Mouse (Mus musculus): ENCODE results near the gene Tgoln1. TPM values are rescaled to one million over a fixed set of nuclear protein-coding genes. Genes with fewer than 3 reads are reported as not detected.

The Tgoln1 gene
- polyA plus RNA-seq (2015; fragmentation: Nextera tagmentation; extraction: Ambion mirVana): 28.8 and 32.0 TPM in 2 replicates

DNA sequence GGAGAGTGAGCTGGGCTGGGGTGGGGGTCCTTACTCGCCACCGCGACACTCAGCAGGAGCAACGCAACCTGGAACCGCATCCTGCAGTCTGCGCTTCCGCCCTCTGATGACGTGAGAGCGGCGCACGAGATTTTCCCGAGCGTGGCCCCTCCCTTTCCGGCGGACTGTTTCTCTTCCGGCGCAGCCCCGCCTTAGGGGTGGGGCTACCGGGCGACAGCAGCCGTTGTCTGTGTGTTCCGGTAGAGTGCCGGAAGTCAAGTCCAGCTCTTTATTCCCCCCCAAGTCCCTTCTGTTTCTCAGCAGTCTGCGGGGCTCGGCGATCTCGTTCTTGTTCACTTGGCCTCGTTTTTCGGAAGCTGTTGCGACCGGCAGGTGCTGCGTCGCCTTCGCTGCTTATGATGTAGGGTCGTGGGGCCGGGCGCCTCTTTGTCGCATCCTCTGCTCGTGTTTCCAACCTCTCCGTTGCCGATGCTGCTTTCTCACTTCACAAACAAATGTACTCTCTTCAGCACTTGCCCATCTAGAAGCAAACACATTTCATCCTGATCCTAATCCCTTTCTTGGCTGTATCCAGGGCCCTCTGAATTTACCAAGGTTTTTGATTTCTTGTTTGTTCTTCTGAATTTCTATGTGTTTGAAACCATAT, at the start of gene Tgoln1:
Gene Tgoln1, minus strand, starts transcription at position 358 of the 646 bp plus-strand sequence.
- H3K9ac ChIP-seq: peak within 1 kb of the TSS; percentile 79
- no peaks in the 10 kb centered on the region for H3K27me3 ChIP-seq
- H3K27ac ChIP-seq: peak within 1 kb of the TSS; percentile 95
- peak within 1 kb of the TSS; percentile 91 for H3K4me2 ChIP-seq
- ATAC-seq: peak; percentile 99
- WGBS: 0% methylated on average over 41 of the region's 41 CpGs
- peak within 1 kb of the TSS; percentile 65 for H3K4me3 ChIP-seq
- H3K9me3 ChIP-seq (replicated peaks): no peaks in the 10 kb centered on the region
- peaks cover 17% of the 10 kb centered on the region for H3K36me3 ChIP-seq (ENCODE audit: poor library complexity, severe bottlenecking)
- peaks cover 37% of the 10 kb centered on the region for H3K4me1 ChIP-seq

GRCm38 (mm10) chr6:72664290-72664689, 47.5 kb upstream of the Tgoln1 start:
- ATAC-seq: no peak
- Histone ChIP-seq H3K9me3 (replicated peaks) (no peaks in the 10 kb centered on the region), H3K4me1 (peaks cover 22% of the 10 kb centered on the region), H3K9ac (no peak overlapping the region), H3K27me3 (no peaks in the 10 kb centered on the region), H3K36me3 (ENCODE audit: poor library complexity, severe bottlenecking) (no peaks in the 10 kb centered on the region), H3K4me3 (no peak overlapping the region), H3K4me2 (no peak overlapping the region), H3K27ac (no peak overlapping the region)
- WGBS: 80% methylated on average over 8 of the region's 8 CpGs

DNA sequence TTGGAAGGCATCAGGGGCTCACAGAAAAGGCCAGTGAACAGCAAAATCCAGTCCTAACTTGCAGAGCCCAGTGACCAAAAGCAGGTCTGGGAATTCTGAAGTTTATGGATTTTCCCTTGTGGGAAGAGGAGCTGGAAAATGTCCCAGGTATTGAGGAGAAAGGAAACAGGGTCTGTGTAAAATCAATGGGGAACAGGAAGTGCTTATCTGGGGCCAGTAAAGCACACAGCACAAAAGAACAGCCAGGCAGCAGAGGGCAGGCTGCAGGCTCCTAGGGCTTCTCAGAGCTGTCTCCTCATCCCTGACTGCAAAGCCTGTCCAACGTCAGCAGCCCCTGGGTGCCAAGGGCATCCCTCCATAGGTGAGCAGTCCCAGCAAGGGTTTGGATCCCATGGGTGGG, 46.2 kb upstream of the Tgoln1 start:
- no peak for ATAC-seq
- no peaks in the 10 kb centered on the region for H3K9me3 ChIP-seq (replicated peaks)
- H3K9ac ChIP-seq: no peak overlapping the region
- H3K4me2 ChIP-seq: no peak overlapping the region
- H3K4me3 ChIP-seq: no peak overlapping the region
- H3K27me3 ChIP-seq: no peaks in the 10 kb centered on the region
- 6% methylated on average over 1 of the region's 1 CpGs for WGBS
- H3K36me3 ChIP-seq (ENCODE audit: poor library complexity, severe bottlenecking): no peaks in the 10 kb centered on the region
- H3K4me1 ChIP-seq: peaks cover 21% of the 10 kb centered on the region
- no peak overlapping the region for H3K27ac ChIP-seq

DNA sequence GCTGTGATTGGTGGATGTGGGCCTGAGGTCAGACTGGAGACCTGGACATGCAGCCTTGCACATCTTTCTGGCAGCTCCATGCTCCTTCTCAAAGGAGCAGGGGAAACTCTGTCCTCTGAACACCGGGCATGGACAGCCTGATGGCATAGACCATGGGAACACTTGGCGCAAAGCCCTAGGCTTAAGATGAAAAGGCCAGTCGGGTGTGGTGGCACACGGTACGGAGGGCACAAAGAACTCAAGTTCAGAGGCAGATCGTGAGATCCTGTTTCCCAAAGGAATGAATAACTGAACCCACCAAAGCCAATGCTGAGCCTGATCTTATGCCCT, 43.6 kb upstream of the Tgoln1 start:
- H3K36me3 ChIP-seq (ENCODE audit: poor library complexity, severe bottlenecking): no peaks in the 10 kb centered on the region
- no peaks in the 10 kb centered on the region for H3K9me3 ChIP-seq (replicated peaks)
- 65% methylated on average over 6 of the region's 6 CpGs for WGBS
- no peak overlapping the region for H3K27ac ChIP-seq
- no peak for ATAC-seq
- no peak overlapping the region for H3K9ac ChIP-seq
- H3K27me3 ChIP-seq: no peaks in the 10 kb centered on the region
- H3K4me2 ChIP-seq: no peak overlapping the region
- no peak overlapping the region for H3K4me3 ChIP-seq
- peaks cover 22% of the 10 kb centered on the region for H3K4me1 ChIP-seq

- Histone ChIP-seq H3K4me3 (no peak overlapping the region), H3K9me3 (replicated peaks) (no peaks in the 10 kb centered on the region), H3K4me2 (no peak overlapping the region), H3K27ac (no peak overlapping the region), H3K9ac (no peak overlapping the region), H3K36me3 (ENCODE audit: poor library complexity, severe bottlenecking) (no peaks in the 10 kb centered on the region), H3K4me1 (peaks cover 27% of the 10 kb centered on the region), H3K27me3 (no peaks in the 10 kb centered on the region)
- WGBS: 92% methylated on average over 8 of the region's 8 CpGs
- ATAC-seq: no peak
Measured at GRCm38 (mm10) chr6:72659717-72660390, 43.1 kb upstream of the Tgoln1 start.

DNA sequence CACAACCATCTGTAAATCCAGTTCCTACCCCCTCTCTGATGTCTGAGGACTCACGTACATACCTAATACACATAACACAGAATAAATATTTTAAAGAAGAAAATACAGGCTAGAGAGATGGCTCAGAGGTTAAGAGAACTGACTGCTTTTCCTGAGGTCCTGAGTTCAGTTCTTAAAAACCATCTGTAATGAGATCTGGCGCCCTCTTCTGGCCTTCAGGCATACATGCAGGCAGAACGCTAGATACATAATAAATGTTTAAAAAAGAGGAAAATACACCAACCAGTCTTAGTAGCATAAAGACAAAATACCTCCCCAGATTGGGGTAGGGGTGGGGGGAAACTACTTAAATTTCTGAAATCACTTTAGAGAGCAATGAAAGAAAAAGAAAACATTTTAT, 41.2 kb upstream of the Tgoln1 start:
- ATAC-seq: no peak
- Histone ChIP-seq H3K9me3 (replicated peaks) (no peaks in the 10 kb centered on the region), H3K4me1 (peaks cover 39% of the 10 kb centered on the region), H3K27ac (no peak overlapping the region), H3K27me3 (no peaks in the 10 kb centered on the region), H3K9ac (no peak overlapping the region), H3K4me3 (no peak overlapping the region), H3K4me2 (no peak overlapping the region), H3K36me3 (ENCODE audit: poor library complexity, severe bottlenecking) (no peaks in the 10 kb centered on the region)
- WGBS: 58% methylated on average over 3 of the region's 3 CpGs

DNA sequence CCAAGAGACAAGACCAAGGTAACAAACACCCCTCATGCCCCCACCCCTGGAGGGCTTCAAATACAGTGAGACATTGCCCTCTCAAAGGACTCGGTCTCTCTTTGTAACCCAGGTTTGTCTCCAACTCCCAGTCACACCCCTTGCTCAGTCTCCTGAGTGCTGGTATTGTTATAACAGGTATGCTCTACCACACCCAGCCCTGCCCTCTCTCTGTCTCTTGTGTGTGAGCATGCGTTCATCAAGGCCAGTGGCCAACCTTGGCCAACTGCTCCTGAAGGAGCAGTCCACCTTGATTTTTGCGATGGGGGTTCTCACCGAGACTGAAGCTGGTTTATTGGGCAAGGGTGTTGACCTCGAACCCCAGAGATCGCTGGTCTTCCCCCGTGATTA, 39.2 kb upstream of the Tgoln1 start:
- Histone ChIP-seq H3K27me3 (no peaks in the 10 kb centered on the region), H3K9ac (no peak overlapping the region), H3K9me3 (replicated peaks) (no peaks in the 10 kb centered on the region), H3K4me2 (no peak overlapping the region), H3K4me1 (peaks cover 43% of the 10 kb centered on the region), H3K36me3 (ENCODE audit: poor library complexity, severe bottlenecking) (no peaks in the 10 kb centered on the region), H3K4me3 (no peak overlapping the region), H3K27ac (0 out of 2 replicates have a peak overlapping the region, but pooled peaks have one; percentile 63)
- 93% methylated on average over 7 of the region's 7 CpGs for WGBS
- no peak for ATAC-seq

DNA sequence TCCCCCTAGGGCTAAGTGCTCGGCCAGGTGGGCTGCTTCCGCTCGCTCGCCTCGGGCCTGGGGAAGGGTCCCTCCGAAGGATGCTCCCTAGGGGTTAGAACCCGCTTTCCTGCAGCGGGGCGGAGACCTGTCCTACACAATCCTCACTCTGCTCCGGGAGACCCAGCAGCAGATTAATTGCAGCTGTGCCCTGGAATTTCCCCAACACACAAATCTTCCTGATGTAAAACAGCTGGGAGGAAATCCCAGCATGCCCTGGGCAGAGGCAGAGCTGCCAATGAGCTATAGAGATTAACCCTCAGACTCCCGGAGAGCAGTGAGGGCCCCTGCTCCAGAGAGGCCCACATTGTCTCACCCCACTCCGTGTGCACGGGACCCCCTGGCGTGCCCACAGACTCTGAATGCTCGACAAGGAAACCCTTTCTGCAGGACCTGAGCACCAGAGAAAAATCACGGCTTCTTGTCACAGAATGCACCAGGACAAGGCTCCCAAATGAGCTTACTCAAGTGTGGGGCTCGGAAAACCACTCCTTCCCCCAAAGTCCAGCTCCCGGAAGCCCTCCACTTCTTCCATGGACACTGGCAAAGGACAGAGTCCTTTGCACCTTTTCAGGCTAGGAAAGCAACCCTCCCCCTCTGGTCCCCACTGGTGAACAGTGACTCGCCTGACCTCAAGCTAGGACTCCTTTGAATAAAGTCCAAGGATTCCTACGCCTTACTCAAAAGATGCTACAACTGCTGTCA, 38.7 kb upstream of the Tgoln1 start:
- H3K4me3 ChIP-seq: peak overlapping the region; percentile 24
- H3K27me3 ChIP-seq: no peaks in the 10 kb centered on the region
- H3K9ac ChIP-seq: peak overlapping the region; percentile 50; the same call in 1 of the 2 replicates
- ATAC-seq: peak; percentile 59
- H3K27ac ChIP-seq: peak overlapping the region; percentile 63
- WGBS: 42% methylated on average over 20 of the region's 20 CpGs
- H3K9me3 ChIP-seq (replicated peaks): no peaks in the 10 kb centered on the region
- H3K36me3 ChIP-seq (ENCODE audit: poor library complexity, severe bottlenecking): no peaks in the 10 kb centered on the region
- peaks cover 39% of the 10 kb centered on the region for H3K4me1 ChIP-seq
- peak overlapping the region; percentile 51 for H3K4me2 ChIP-seq

DNA sequence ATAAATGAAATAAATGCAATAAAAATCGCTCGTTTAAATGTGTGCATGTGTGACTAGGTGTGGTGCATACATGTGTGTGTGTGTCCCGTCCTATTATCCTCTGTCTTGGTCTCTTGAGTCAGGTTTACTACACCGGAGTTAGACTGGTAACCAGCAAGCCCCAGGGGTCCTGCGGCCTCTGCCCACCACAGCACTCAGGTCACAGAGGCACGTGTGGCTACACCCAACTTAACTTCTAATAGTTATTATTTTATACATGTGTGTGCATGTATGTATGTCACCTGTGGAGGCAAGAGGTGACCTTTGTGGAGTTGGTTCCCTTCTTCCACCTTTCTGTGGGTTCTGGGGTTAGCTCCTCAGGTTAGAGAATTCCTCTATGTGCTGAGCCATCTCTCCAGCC, 37.6 kb upstream of the Tgoln1 start:
- 92% methylated on average over 6 of the region's 6 CpGs for WGBS
- H3K36me3 ChIP-seq (ENCODE audit: poor library complexity, severe bottlenecking): no peaks in the 10 kb centered on the region
- no peak overlapping the region for H3K27ac ChIP-seq
- no peaks in the 10 kb centered on the region for H3K9me3 ChIP-seq (replicated peaks)
- no peak overlapping the region for H3K9ac ChIP-seq
- no peak for ATAC-seq
- H3K4me3 ChIP-seq: no peak overlapping the region
- peaks cover 33% of the 10 kb centered on the region for H3K4me1 ChIP-seq
- no peaks in the 10 kb centered on the region for H3K27me3 ChIP-seq
- H3K4me2 ChIP-seq: no peak overlapping the region

- Histone ChIP-seq H3K4me3 (no peak overlapping the region), H3K9me3 (replicated peaks) (no peaks in the 10 kb centered on the region), H3K27ac (peak overlapping the region; percentile 65), H3K9ac (no peak overlapping the region), H3K36me3 (ENCODE audit: poor library complexity, severe bottlenecking) (no peaks in the 10 kb centered on the region), H3K4me2 (no peak overlapping the region), H3K27me3 (no peaks in the 10 kb centered on the region), H3K4me1 (peaks cover 35% of the 10 kb centered on the region)
- WGBS: 35% methylated on average over 7 of the region's 7 CpGs
- ATAC-seq: peak; percentile 73
Measured at GRCm38 (mm10) chr6:72653419-72653818, 36.6 kb upstream of the Tgoln1 start.

DNA sequence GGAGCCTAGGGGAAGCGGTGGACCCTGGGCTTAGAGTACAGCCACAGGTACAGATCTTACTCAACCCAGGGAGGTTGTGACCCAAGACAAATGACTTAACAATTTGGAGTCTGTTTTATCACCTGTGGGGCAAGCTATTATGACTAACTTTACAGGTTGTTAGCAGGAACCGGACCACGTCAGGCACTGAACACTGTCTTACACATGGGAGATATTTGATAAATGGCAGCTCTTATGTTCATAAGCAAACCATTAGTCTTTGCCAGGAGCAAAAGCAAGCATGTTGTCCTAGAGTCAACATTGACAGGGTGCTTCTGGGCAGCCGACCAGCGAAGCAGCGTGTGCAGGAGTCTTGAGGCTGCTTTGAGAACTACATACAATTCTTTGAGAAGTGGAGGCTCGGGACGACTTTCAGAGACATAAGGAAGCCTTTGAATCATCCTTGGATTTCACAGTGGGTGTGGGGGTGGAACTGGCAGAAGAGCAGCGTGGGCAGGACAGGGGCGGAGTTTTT, 33.6 kb upstream of the Tgoln1 start:
- no peak for ATAC-seq
- Histone ChIP-seq H3K9me3 (replicated peaks) (no peaks in the 10 kb centered on the region), H3K4me3 (no peak overlapping the region), H3K4me1 (peaks cover 31% of the 10 kb centered on the region), H3K36me3 (ENCODE audit: poor library complexity, severe bottlenecking) (no peaks in the 10 kb centered on the region), H3K4me2 (no peak overlapping the region), H3K9ac (no peak overlapping the region), H3K27ac (no peak overlapping the region), H3K27me3 (no peaks in the 10 kb centered on the region)
- WGBS: 84% methylated on average over 10 of the region's 10 CpGs

DNA sequence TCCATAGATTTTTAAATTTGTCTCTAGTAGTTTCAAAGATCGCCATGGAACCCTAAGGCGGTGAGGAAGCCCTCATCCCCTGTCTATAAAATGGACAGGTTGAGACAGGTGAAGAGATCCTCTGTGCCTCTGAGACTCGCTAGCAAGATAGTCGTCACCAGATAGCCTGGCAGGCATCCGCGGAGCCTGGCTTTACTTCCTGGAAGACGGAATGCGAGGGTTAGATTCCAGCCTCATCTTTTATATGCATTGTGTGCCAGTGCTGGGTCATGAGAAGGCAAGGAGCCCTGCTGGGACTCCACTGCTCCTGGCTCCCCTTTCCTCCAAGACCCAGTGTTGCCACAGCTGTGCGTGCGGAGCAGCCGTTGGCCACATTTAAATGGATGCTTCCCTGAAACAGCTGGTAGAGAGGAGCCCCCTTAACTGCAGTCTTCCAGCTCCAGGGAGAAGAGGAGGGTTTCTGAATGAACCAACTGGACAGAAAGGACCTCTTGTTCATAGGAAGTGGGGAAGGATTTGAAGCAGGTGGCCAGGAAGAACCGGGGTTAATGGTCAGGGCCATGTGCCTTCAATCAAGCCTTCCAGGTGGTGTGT, 31.3 kb upstream of the Tgoln1 start:
- no peak overlapping the region for H3K27ac ChIP-seq
- no peak for ATAC-seq
- peaks cover 20% of the 10 kb centered on the region for H3K4me1 ChIP-seq
- no peak overlapping the region for H3K4me3 ChIP-seq
- H3K27me3 ChIP-seq: no peaks in the 10 kb centered on the region
- 63% methylated on average over 12 of the region's 12 CpGs for WGBS
- no peaks in the 10 kb centered on the region for H3K36me3 ChIP-seq (ENCODE audit: poor library complexity, severe bottlenecking)
- H3K9ac ChIP-seq: no peak overlapping the region
- no peak overlapping the region for H3K4me2 ChIP-seq
- no peaks in the 10 kb centered on the region for H3K9me3 ChIP-seq (replicated peaks)

All from forebrain, embryonic 13.5 days (tissue).